Mouse (Mus musculus) hindbrain, embryonic 11.5 days (tissue): ENCODE data around the gene Matn3. TPM values are rescaled to one million over a fixed set of nuclear protein-coding genes. Genes with fewer than 3 reads are reported as not detected.

Experiments
- polyA plus RNA-seq: library from polyadenylated mRNA; unstranded; fragments of >200 nt; fragmentation: Nextera tagmentation; extraction: Ambion mirVana; gene quantifications from 2 replicates; pipeline ENCODE4 v1.2.1, GENCODE M21; 2014

The Matn3 gene
- polyA plus RNA-seq, 1 experiment from 2014 or later: 1.6 TPM

Other genes starting within 250 kb of the Matn3 start
- 49.3 and 62.4 TPM in 2 replicates for gene Sdc1, start 176.6 kb upstream of the Matn3 start, polyA plus RNA-seq
- gene Laptm4a, start 26.3 kb upstream of the Matn3 start, polyA plus RNA-seq: 104 and 164 TPM in 2 replicates
- gene Wdr35, start 26.0 kb downstream of the Matn3 start, polyA plus RNA-seq: 22.8 and 24.2 TPM in 2 replicates
- 21.3 and 23.4 TPM in 2 replicates for gene Ttc32, start 82.1 kb downstream of the Matn3 start, polyA plus RNA-seq